Mouse (Mus musculus) neural tube, embryonic 12.5 days (tissue): ENCODE measurements at regions not wholly inside any gene's neighbourhood (a gene's known extent, or its start where the extent isn't known, plus 50 kb on each side); places are given as distances from the start of the nearest gene placed in this dataset.

ENCODE experiments used
- ATAC-seq: fragments of 200-750 bp; cut with Nextera tagmentation; 2 replicates; pipeline ENCODE4 v1.8.0; 2017; ENCODE audit warnings: low read depth, mild to moderate bottlenecking, moderate TSS enrichment, moderate library complexity; ENCODE audit not compliant: low FRiP score
- H3K27ac ChIP-seq: fragments of 300-500 bp; sonication (generic); 2 replicates; pipeline ENCODE4 v1.5.1; 2016
- H3K27me3 ChIP-seq: fragments of 300-500 bp; sonication (generic); replicated peaks from 2 replicates; pipeline ENCODE4 v1.6.1; 2016; ENCODE audit warnings: mild to moderate bottlenecking
- H3K36me3 ChIP-seq: fragments of 300-500 bp; sonication (generic); 2 replicates; pipeline ENCODE4 v1.6.1; 2016; ENCODE audit warnings: mild to moderate bottlenecking
- H3K4me1 ChIP-seq: fragments of 300-500 bp; sonication (generic); 2 replicates; pipeline ENCODE4 v1.6.1; 2016
- H3K4me2 ChIP-seq: fragments of 300-500 bp; sonication (generic); replicated peaks from 2 replicates; pipeline ENCODE4 v1.6.1; 2016; ENCODE audit warnings: mild to moderate bottlenecking
- H3K4me3 ChIP-seq: fragments of 300-500 bp; sonication (generic); 2 replicates; pipeline ENCODE4 v1.5.1; 2016
- H3K9ac ChIP-seq: fragments of 300-500 bp; sonication (generic); 2 replicates; pipeline ENCODE4 v1.6.1; 2016; ENCODE audit warnings: mild to moderate bottlenecking
- H3K9me3 ChIP-seq: fragments of 300-500 bp; sonication (generic); 2 replicates; pipeline ENCODE4 v1.6.1; 2016; ENCODE audit warnings: mild to moderate bottlenecking
- WGBS: fragments of 180-500 bp; shearing (Covaris S2); methylation state at CpG from one replicate; pipeline ENCODE4 v1.1.7; 2016; 5-methylcytosine and 5-hydroxymethylcytosine counted together

DNA sequence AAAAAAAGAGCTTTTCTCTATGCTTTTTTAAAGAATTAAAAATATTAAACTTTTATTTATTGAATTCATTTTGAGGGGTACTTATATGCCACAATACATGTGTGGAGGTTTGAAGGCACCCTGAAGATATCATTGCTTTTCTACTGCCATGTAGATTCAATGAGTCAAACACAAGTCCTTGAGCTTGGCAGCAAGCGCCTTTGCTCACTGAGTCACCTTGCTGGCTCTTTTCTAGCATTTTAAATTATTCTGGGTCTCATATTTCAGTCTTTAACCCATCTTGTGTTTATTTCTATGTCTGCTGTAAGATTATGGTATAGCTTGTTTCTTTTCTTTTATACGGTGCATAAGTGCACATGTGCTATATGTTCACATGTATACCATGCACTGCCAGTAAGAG lies 83.5 kb upstream of the Il6 start:
- WGBS: 93% methylated on average over 2 of the region's 2 CpGs
- no peaks in the 10 kb centered on the region for H3K9me3 ChIP-seq
- no peak overlapping the region for H3K9ac ChIP-seq

DNA sequence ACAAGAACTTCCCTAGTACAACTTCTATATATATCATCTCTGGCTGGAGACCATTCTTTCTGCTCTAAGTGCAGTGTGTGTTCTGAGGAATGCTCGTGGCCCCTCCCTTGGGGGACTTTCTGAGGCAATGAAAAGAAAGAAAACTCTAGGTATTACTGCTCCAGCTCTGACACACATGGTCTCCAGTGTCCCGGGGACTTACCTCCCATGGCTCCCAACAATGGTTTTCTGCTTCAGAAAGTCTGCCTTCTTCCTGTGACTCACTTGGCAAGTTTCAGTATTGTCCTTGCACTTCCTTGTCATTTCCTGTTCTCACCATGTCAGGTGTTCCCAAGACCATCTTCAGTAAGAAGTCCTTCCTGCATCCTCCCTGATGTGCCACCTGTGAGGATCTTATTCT lies 65.7 kb upstream of the Il6 start:
- no peak overlapping the region for H3K4me3 ChIP-seq
- no peak overlapping the region for H3K4me2 ChIP-seq
- ATAC-seq: no peak
- H3K9me3 ChIP-seq: no peaks in the 10 kb centered on the region
- no peaks in the 10 kb centered on the region for H3K4me1 ChIP-seq
- H3K27me3 ChIP-seq: no peaks in the 10 kb centered on the region
- H3K9ac ChIP-seq: no peak overlapping the region
- WGBS: 71% methylated on average over 2 of the region's 2 CpGs
- no peaks in the 10 kb centered on the region for H3K36me3 ChIP-seq
- no peak overlapping the region for H3K27ac ChIP-seq

More for the DNA sequence above, 83.5 kb upstream of the Il6 start:
- H3K4me1 ChIP-seq: no peaks in the 10 kb centered on the region
- no peak overlapping the region for H3K27ac ChIP-seq
- H3K4me3 ChIP-seq: no peak overlapping the region
- no peaks in the 10 kb centered on the region for H3K36me3 ChIP-seq
- no peaks in the 10 kb centered on the region for H3K27me3 ChIP-seq
- no peak overlapping the region for H3K4me2 ChIP-seq
- no peak for ATAC-seq

DNA sequence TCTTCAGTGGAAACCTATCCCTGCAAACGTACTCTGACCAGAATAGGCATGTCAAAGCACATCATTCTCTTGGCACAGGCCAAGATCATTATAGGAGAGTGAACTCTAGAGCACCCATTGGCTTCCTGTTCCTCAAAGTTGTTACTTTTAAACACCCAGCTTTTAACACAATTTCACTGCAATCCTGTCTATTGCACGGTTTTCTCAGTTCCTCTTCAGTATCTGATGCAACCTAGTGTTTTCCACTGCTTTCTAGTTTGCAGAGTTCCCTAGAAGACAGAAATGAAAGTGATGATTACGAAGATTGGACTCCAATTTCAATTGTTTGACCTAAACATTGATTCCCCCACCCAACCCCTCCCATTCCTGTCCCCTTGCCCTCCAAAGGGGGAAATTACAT lies 64.8 kb upstream of the Il6 start:
- no peak overlapping the region for H3K4me2 ChIP-seq
- ATAC-seq: no peak
- H3K4me1 ChIP-seq: no peaks in the 10 kb centered on the region
- H3K9ac ChIP-seq: no peak overlapping the region
- H3K4me3 ChIP-seq: no peak overlapping the region
- H3K27ac ChIP-seq: no peak overlapping the region
- no peaks in the 10 kb centered on the region for H3K9me3 ChIP-seq
- H3K36me3 ChIP-seq: no peaks in the 10 kb centered on the region
- 75% methylated on average over 3 of the region's 3 CpGs for WGBS
- H3K27me3 ChIP-seq: no peaks in the 10 kb centered on the region

DNA sequence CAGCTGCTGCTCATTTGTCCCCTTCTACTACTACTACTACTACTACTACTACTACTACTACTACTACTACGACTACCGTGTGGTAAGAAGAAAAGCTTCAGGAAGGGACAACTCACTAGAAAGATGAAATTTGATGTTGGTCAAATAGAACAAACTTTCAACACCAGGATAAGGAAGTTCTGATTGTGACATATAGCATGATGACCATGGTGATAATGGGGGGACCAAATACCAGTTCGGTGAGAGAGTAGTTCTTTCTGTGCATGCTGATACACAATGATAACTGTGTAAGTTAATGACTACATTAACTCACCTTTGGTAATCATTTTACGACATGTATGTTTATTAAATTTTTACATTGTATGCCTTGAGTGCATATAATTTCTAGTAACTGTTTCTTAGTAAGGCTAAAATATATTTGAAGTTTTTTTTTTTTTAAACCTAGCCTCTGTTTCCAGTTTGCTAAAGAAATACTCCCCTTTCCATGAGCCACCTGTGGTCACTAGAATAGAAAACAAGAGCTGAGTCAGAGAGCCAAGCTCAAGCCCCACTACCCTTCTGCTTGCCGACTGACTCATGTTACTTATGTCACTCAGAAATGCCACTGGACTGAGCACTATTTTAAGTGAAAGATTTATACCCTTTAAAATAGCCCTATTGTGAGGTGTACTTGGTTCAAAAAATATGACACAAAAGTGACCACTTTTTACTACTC lies 62.3 kb upstream of the Il6 start:
- no peaks in the 10 kb centered on the region for H3K4me1 ChIP-seq
- H3K4me2 ChIP-seq: no peak overlapping the region
- H3K9ac ChIP-seq: no peak overlapping the region
- no peaks in the 10 kb centered on the region for H3K36me3 ChIP-seq
- ATAC-seq: no peak
- no peak overlapping the region for H3K27ac ChIP-seq
- H3K4me3 ChIP-seq: no peak overlapping the region
- WGBS: 88% methylated on average over 5 of the region's 5 CpGs
- no peaks in the 10 kb centered on the region for H3K9me3 ChIP-seq
- H3K27me3 ChIP-seq: no peaks in the 10 kb centered on the region

DNA sequence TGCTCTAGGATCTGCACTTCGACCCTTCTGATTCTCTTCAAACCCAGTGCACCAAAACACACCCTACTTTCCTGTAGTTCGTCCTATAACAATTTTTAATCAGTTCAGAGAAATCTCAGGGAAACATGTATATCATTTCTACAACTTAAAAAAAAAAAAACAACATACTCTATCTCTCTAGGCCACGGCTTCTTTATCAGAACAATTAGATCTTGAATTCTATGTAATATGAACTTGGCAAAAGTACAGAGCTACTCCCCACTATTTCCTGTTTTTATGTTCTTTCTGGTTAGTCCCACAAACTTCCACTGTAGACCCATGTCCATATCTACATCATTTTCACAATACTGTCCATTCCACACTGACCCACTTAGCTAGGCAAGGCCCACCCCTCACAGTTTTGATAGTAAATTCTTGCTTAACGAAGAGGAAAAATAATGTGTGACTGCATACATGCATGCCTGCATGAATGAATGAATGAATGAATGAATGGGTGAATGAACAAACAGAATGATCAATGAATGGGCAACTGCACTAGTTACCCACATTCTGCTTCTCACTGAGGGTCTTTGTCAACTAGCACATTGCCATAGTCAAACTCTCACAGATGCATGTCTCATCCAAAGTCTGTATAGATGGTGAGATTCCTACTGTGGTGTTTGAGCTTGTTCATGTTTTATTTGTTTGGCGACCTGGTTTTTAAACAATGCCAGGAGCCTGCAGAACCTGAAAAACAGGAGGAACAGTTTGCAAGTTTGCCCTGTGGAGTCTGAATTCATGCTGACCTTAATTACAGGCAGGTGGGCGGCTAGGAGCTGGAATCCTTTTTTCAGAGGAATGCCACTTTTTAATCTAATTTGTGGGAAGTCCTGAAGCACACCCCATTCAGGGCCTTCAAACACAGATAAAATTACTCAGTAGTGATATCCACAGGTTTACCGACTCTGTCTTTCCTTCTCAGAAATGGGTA lies 61.2 kb upstream of the Il6 start:
- H3K27me3 ChIP-seq: no peaks in the 10 kb centered on the region
- H3K36me3 ChIP-seq: no peaks in the 10 kb centered on the region
- H3K27ac ChIP-seq: no peak overlapping the region
- 86% methylated on average over 7 of the region's 7 CpGs for WGBS
- no peak overlapping the region for H3K9ac ChIP-seq
- no peak overlapping the region for H3K4me2 ChIP-seq
- no peaks in the 10 kb centered on the region for H3K9me3 ChIP-seq
- ATAC-seq: no peak
- H3K4me3 ChIP-seq: no peak overlapping the region
- H3K4me1 ChIP-seq: no peaks in the 10 kb centered on the region
